Mouse (Mus musculus): Measurements from ENCODE around the gene Tjp2.

GRCm38 (mm10) chr19:24103802-24104201, 121.0 kb downstream of the Tjp2 start:
- TF ChIP-seq CTCF (IDR thresholded peaks at IDR 0.05; ENCODE audit: insufficient read depth, low read depth, low read length) (no peak), POLR2A (IDR thresholded peaks at IDR 0.05; ENCODE audit: insufficient read depth, low read depth, low read length) (no peak)

Measured in olfactory bulb, adult 2 months (tissue).